In genomic region chr17:75629857-75630256, GRCm38 (mm10) we compare ENCODE assay signal across 13 mouse cellular contexts.
DNase-seq lines count a peak whose midpoint lies in the region; ATAC-seq and TF ChIP-seq lines count a peak whose summit lies in the region.
"Had no signal": no experiment of that assay in that cellular context is flagged by ENCODE, and none has a peak within 500 bp of the region (broad histone marks: within the 10 kb centered on the region; RNA-seq: fewer than 3 reads in every experiment).

No protein-coding gene starts in this region.

- intact Hi-C loops in gastrocnemius, adult 2 months (cut with DNase I), result no loop called here
- intact Hi-C loops in gastrocnemius, postnatal 14 days (cut with DNase I; ENCODE audit: low total_unique reads), result no loop called here
- intact Hi-C loops in left cerebral cortex, postnatal 25 days (cut with DNase I), result loop anchor here (10.0 kb wide), 1 partner anchor 305 kb away; no protein-coding TSS in a partner anchor

- no peak overlapping the region for H3K4me3 ChIP-seq in gastrocnemius, adult 2 months
- H3K4me3 ChIP-seq in hindbrain, postnatal 0 days (ENCODE audit: low read length), result no peak overlapping the region
- H3K4me3 ChIP-seq in liver, embryonic 11.5 days (ENCODE audit: low read depth, low read length), result no peak overlapping the region
- H3K4me3 ChIP-seq: neural tube, embryonic 13.5 days had no signal

- peaks cover 9% of the 10 kb centered on the region for H3K27me3 ChIP-seq in Patski
- no peaks in the 10 kb centered on the region for H3K27me3 ChIP-seq in hindbrain, postnatal 0 days (ENCODE audit: insufficient read depth, low read length)
- no peaks in the 10 kb centered on the region for H3K27me3 ChIP-seq in liver, embryonic 11.5 days (replicated peaks; ENCODE audit: control insufficient read depth, insufficient read depth, low read length)
- H3K27me3 ChIP-seq: neural tube, embryonic 13.5 days had no signal

- in situ Hi-C loops in Patski (cut with MboI; ENCODE audit: low pct_unique_long_range_greater_than_20kb), result no loop called here

- TF ChIP-seq CTCF in gastrocnemius, adult 2 months (IDR thresholded peaks at IDR 0.05), result peak; percentile 30
- TF ChIP-seq CTCF in Patski (IDR thresholded peaks at IDR 0.05), result peak; percentile 36
- TF ChIP-seq CTCF in hindbrain, postnatal 0 days (IDR thresholded peaks at IDR 0.05; ENCODE audit: low read depth), result peak; percentile 68

- no peaks in the 10 kb centered on the region for H3K36me3 ChIP-seq in hindbrain, postnatal 0 days (ENCODE audit: insufficient read depth, low read length)
- no peaks in the 10 kb centered on the region for H3K36me3 ChIP-seq in liver, embryonic 11.5 days (ENCODE audit: control insufficient read depth, insufficient read depth, low read length)
- H3K36me3 ChIP-seq: neural tube, embryonic 13.5 days had no signal

- no peaks in the 10 kb centered on the region for H3K4me1 ChIP-seq in hindbrain, postnatal 0 days (ENCODE audit: insufficient read depth, low read length)
- no peaks in the 10 kb centered on the region for H3K4me1 ChIP-seq in liver, embryonic 11.5 days (replicated peaks; ENCODE audit: control insufficient read depth, insufficient read depth, low read length)
- H3K4me1 ChIP-seq: neural tube, embryonic 13.5 days had no signal

- H3K4me2 ChIP-seq in hindbrain, postnatal 0 days (ENCODE audit: low read depth, low read length), result no peak overlapping the region
- H3K4me2 ChIP-seq in liver, embryonic 11.5 days, result no peak overlapping the region
- H3K4me2 ChIP-seq: neural tube, embryonic 13.5 days had no signal

- no peak for ATAC-seq in Patski
- ATAC-seq in hindbrain, postnatal 0 days, result peak; percentile 70
- ATAC-seq in liver, embryonic 11.5 days (replicated peaks; ENCODE audit: low FRiP score), result no peak

- H3K9ac ChIP-seq in hindbrain, postnatal 0 days (replicated peaks; ENCODE audit: low read length), result no peak overlapping the region
- H3K9ac ChIP-seq in liver, embryonic 11.5 days (ENCODE audit: low read depth, low read length), result no peak overlapping the region
- H3K9ac ChIP-seq: neural tube, embryonic 13.5 days had no signal

- H3K9me3 ChIP-seq in hindbrain, postnatal 0 days (ENCODE audit: low read length), result no peaks in the 10 kb centered on the region
- H3K9me3 ChIP-seq in liver, embryonic 11.5 days (ENCODE audit: control insufficient read depth, low read length), result no peaks in the 10 kb centered on the region
- H3K9me3 ChIP-seq: neural tube, embryonic 13.5 days had no signal

- no peak for DNase-seq in gastrocnemius, adult 2 months
- no peak for DNase-seq in gastrocnemius, postnatal 14 days
- peak; percentile 18 to 24 for DNase-seq in left cerebral cortex, postnatal 25 days (ENCODE audit: low spot score in 2 of 2)
- no peak for DNase-seq in left cerebral cortex, adult 8-10 months (ENCODE audit: low spot score in 2 of 2)
- DNase-seq in Patski (ENCODE audit: low read depth, low spot score), result no peak
- peak; percentile 79 for DNase-seq in hindbrain, postnatal 0 days (ENCODE audit: low spot score)
- no peak for DNase-seq in spleen, postnatal 10 days (ENCODE audit: low spot score in 2 of 2)
- DNase-seq in liver, embryonic 11.5 days (ENCODE audit: low spot score), result no peak
- DNase-seq: adrenal gland, postnatal 10 days; embryo, embryonic 11 days; heart, adult 18-20 months; kidney, postnatal 14 days had no signal

- no peak overlapping the region for H3K27ac ChIP-seq in gastrocnemius, adult 2 months
- H3K27ac ChIP-seq in hindbrain, postnatal 0 days, result no peak overlapping the region
- no peak overlapping the region for H3K27ac ChIP-seq in liver, embryonic 11.5 days (ENCODE audit: low read depth, low read length)
- H3K27ac ChIP-seq: neural tube, embryonic 13.5 days had no signal

- CTCF ChIA-PET in Patski (lab: Charles Lee), result interaction anchor here (0.8 kb wide), 1 partner anchor 38 kb away, joined by 3 read pairs; no protein-coding TSS in a partner anchor

- POLR2A ChIA-PET in Patski (lab: Charles Lee), result interaction anchor here (0.5 kb wide), 1 partner anchor 190 kb away, joined by 3 read pairs; no protein-coding TSS in a partner anchor

- WGBS in hindbrain, postnatal 0 days, result 58% methylated on average over 4 of the region's 4 CpGs
- 81% methylated on average over 4 of the region's 4 CpGs for WGBS in liver, embryonic 11.5 days

Comparison
In these comparisons a context has a peak if more than half of its experiments do, and no peak if none do; other contexts are left out.
1. DNase-seq: peak in left cerebral cortex, postnatal 25 days (2 of 2) and hindbrain, postnatal 0 days (single experiment); none in gastrocnemius, adult 2 months (single experiment), gastrocnemius, postnatal 14 days (single experiment), left cerebral cortex, adult 8-10 months (0 of 2), Patski (single experiment), spleen, postnatal 10 days (0 of 2) and liver, embryonic 11.5 days (single experiment).
2. Peak in every context shown above with its lines, with median percentiles within 50 percentile points of each other: CTCF ChIP-seq.